Mouse (Mus musculus): Measurements from ENCODE around the gene Tram2. TPM values are rescaled to one million over a fixed set of nuclear protein-coding genes. Genes with fewer than 3 reads are reported as not detected.

Gene Tram2
- total and polyA plus RNA-seq, 2 experiments = 2.5 to 4.1 TPM

- Histone ChIP-seq H3K9ac (ENCODE audit: low read depth, low read length) (no peak overlapping the region), H3K4me3 (ENCODE audit: insufficient read depth, low read depth, low read length) (no peak overlapping the region), H3K79me2 (ENCODE audit: control insufficient read depth, insufficient read depth, low read length) (peaks cover 12% of the 10 kb centered on the region; the same call in 1 of the 2 replicates), H3K27ac (replicated peaks; ENCODE audit: insufficient read depth, low read depth, low read length) (no peak overlapping the region), H3K27me3 (ENCODE audit: control insufficient read depth, insufficient read depth, low read length) (no peaks in the 10 kb centered on the region), H3K36me3 (ENCODE audit: control insufficient read depth, insufficient read depth, low read length) (no peaks in the 10 kb centered on the region), H3K4me1 (ENCODE audit: control insufficient read depth, insufficient read depth, low read length) (peaks cover 7% of the 10 kb centered on the region)
- no peak for DNase-seq (ENCODE audit: extremely low read depth, low read depth, low spot score)
- no peak for TF ChIP-seq POLR2A (IDR thresholded peaks at IDR 0.05; ENCODE audit: extremely low read depth, insufficient read depth, low read length)
- TF ChIP-seq CTCF (IDR thresholded peaks at IDR 0.05; ENCODE audit: low read depth, low read length) = no peak
- WGBS = 93% methylated on average over 5 of the region's 5 CpGs
Observed at GRCm38 (mm10) chr1:21064153-21064552, 14.9 kb downstream of the Tram2 start.

- H3K9ac ChIP-seq (ENCODE audit: low read depth, low read length) = no peak overlapping the region
- no peaks in the 10 kb centered on the region for H3K27me3 ChIP-seq (ENCODE audit: control insufficient read depth, insufficient read depth, low read length)
- H3K4me3 ChIP-seq (ENCODE audit: insufficient read depth, low read depth, low read length) = no peak overlapping the region
- no peaks in the 10 kb centered on the region for H3K36me3 ChIP-seq (ENCODE audit: control insufficient read depth, insufficient read depth, low read length)
- DNase-seq (ENCODE audit: extremely low read depth, low read depth, low spot score) = peak; percentile 90
- peaks cover 8% of the 10 kb centered on the region for H3K4me1 ChIP-seq (ENCODE audit: control insufficient read depth, insufficient read depth, low read length)
- H3K79me2 ChIP-seq (ENCODE audit: control insufficient read depth, insufficient read depth, low read length) = peaks cover 4% of the 10 kb centered on the region; the same call in 1 of the 2 replicates
- no peak for TF ChIP-seq CTCF (IDR thresholded peaks at IDR 0.05; ENCODE audit: low read depth, low read length)
- no peak for TF ChIP-seq POLR2A (IDR thresholded peaks at IDR 0.05; ENCODE audit: extremely low read depth, insufficient read depth, low read length)
- WGBS = 26% methylated on average over 5 of the region's 5 CpGs
- H3K27ac ChIP-seq (replicated peaks; ENCODE audit: insufficient read depth, low read depth, low read length) = peak overlapping the region; percentile 76
Observed at GRCm38 (mm10) chr1:21059385-21060109, 19.5 kb downstream of the Tram2 start.

GRCm38 (mm10) chr1:21053009-21053408 is 26.0 kb downstream of the Tram2 start:
- DNase-seq (ENCODE audit: extremely low read depth, low read depth, low spot score) = no peak
- H3K9ac ChIP-seq (ENCODE audit: low read depth, low read length) = no peak overlapping the region
- H3K79me2 ChIP-seq (ENCODE audit: control insufficient read depth, insufficient read depth, low read length) = peaks cover 4% of the 10 kb centered on the region; the same call in 1 of the 2 replicates
- H3K4me3 ChIP-seq (ENCODE audit: insufficient read depth, low read depth, low read length) = no peak overlapping the region
- TF ChIP-seq CTCF (IDR thresholded peaks at IDR 0.05; ENCODE audit: low read depth, low read length) (no peak), POLR2A (IDR thresholded peaks at IDR 0.05; ENCODE audit: extremely low read depth, insufficient read depth, low read length) (no peak)
- no peaks in the 10 kb centered on the region for H3K36me3 ChIP-seq (ENCODE audit: control insufficient read depth, insufficient read depth, low read length)
- 83% methylated on average over 9 of the region's 9 CpGs for WGBS
- no peaks in the 10 kb centered on the region for H3K27me3 ChIP-seq (ENCODE audit: control insufficient read depth, insufficient read depth, low read length)
- H3K27ac ChIP-seq (replicated peaks; ENCODE audit: insufficient read depth, low read depth, low read length) = no peak overlapping the region
- peaks cover 4% of the 10 kb centered on the region; the same call in 1 of the 2 replicates for H3K4me1 ChIP-seq (ENCODE audit: control insufficient read depth, insufficient read depth, low read length)

GRCm38 (mm10) chr1:21052608-21053007 is 26.4 kb downstream of the Tram2 start:
- Histone ChIP-seq H3K79me2 (ENCODE audit: control insufficient read depth, insufficient read depth, low read length) (peaks cover 3% of the 10 kb centered on the region; the same call in 1 of the 2 replicates), H3K4me1 (ENCODE audit: control insufficient read depth, insufficient read depth, low read length) (peaks cover 4% of the 10 kb centered on the region; the same call in 1 of the 2 replicates), H3K36me3 (ENCODE audit: control insufficient read depth, insufficient read depth, low read length) (no peaks in the 10 kb centered on the region), H3K4me3 (ENCODE audit: insufficient read depth, low read depth, low read length) (no peak overlapping the region), H3K27me3 (ENCODE audit: control insufficient read depth, insufficient read depth, low read length) (no peaks in the 10 kb centered on the region), H3K27ac (replicated peaks; ENCODE audit: insufficient read depth, low read depth, low read length) (no peak overlapping the region), H3K9ac (ENCODE audit: low read depth, low read length) (no peak overlapping the region)
- TF ChIP-seq POLR2A (IDR thresholded peaks at IDR 0.05; ENCODE audit: extremely low read depth, insufficient read depth, low read length) = no peak
- TF ChIP-seq CTCF (IDR thresholded peaks at IDR 0.05; ENCODE audit: low read depth, low read length) = no peak
- WGBS = 51% methylated on average over 5 of the region's 5 CpGs
- DNase-seq (ENCODE audit: extremely low read depth, low read depth, low spot score) = peak; percentile 44

GRCm38 (mm10) chr1:21052132-21052545 is 26.9 kb downstream of the Tram2 start:
- no peak for TF ChIP-seq CTCF (IDR thresholded peaks at IDR 0.05; ENCODE audit: low read depth, low read length)
- Histone ChIP-seq H3K36me3 (ENCODE audit: control insufficient read depth, insufficient read depth, low read length) (no peaks in the 10 kb centered on the region), H3K79me2 (ENCODE audit: control insufficient read depth, insufficient read depth, low read length) (peaks cover 3% of the 10 kb centered on the region; the same call in 1 of the 2 replicates), H3K4me3 (ENCODE audit: insufficient read depth, low read depth, low read length) (no peak overlapping the region), H3K4me1 (ENCODE audit: control insufficient read depth, insufficient read depth, low read length) (peaks cover 4% of the 10 kb centered on the region; the same call in 1 of the 2 replicates), H3K27ac (replicated peaks; ENCODE audit: insufficient read depth, low read depth, low read length) (no peak overlapping the region), H3K9ac (ENCODE audit: low read depth, low read length) (no peak overlapping the region), H3K27me3 (ENCODE audit: control insufficient read depth, insufficient read depth, low read length) (no peaks in the 10 kb centered on the region)
- 84% methylated on average over 5 of the region's 5 CpGs for WGBS
- DNase-seq (ENCODE audit: extremely low read depth, low read depth, low spot score) = no peak

GRCm38 (mm10) chr1:21049005-21049404 is 30.0 kb downstream of the Tram2 start:
- Histone ChIP-seq H3K36me3 (ENCODE audit: control insufficient read depth, insufficient read depth, low read length) (no peaks in the 10 kb centered on the region), H3K4me3 (ENCODE audit: insufficient read depth, low read depth, low read length) (no peak overlapping the region), H3K9ac (ENCODE audit: low read depth, low read length) (no peak overlapping the region), H3K27me3 (ENCODE audit: control insufficient read depth, insufficient read depth, low read length) (no peaks in the 10 kb centered on the region), H3K79me2 (ENCODE audit: control insufficient read depth, insufficient read depth, low read length) (0 out of 2 replicates have a peak, but pooled peaks cover 3% of the 10 kb centered on the region), H3K4me1 (ENCODE audit: control insufficient read depth, insufficient read depth, low read length) (peaks cover 4% of the 10 kb centered on the region; the same call in 1 of the 2 replicates), H3K27ac (replicated peaks; ENCODE audit: insufficient read depth, low read depth, low read length) (no peak overlapping the region)
- DNase-seq (ENCODE audit: extremely low read depth, low read depth, low spot score) = no peak
- TF ChIP-seq CTCF (IDR thresholded peaks at IDR 0.05; ENCODE audit: low read depth, low read length) (no peak), POLR2A (IDR thresholded peaks at IDR 0.05; ENCODE audit: extremely low read depth, insufficient read depth, low read length) (no peak)
- WGBS = 87% methylated on average over 5 of the region's 5 CpGs

All from liver, adult 2 months (tissue).